Mouse (Mus musculus) embryonic fibroblast, embryonic 13.5 days (primary cell): ENCODE results near the gene Syne2.

Experiments
- CTCF ChIP-seq: IDR thresholded peaks from 2 replicates; pipeline ENCODE4 v1.5.1; 2011; ENCODE audit warnings: mild to moderate bottlenecking, control low read depth, low read length, moderate library complexity, borderline replicate concordance; ENCODE audit not compliant: insufficient read depth
- POLR2A ChIP-seq: IDR thresholded peaks from 2 replicates; pipeline ENCODE4 v1.6.1; 2011; ENCODE audit warnings: low read depth, mild to moderate bottlenecking, control low read depth, low read length, moderate library complexity

DNA sequence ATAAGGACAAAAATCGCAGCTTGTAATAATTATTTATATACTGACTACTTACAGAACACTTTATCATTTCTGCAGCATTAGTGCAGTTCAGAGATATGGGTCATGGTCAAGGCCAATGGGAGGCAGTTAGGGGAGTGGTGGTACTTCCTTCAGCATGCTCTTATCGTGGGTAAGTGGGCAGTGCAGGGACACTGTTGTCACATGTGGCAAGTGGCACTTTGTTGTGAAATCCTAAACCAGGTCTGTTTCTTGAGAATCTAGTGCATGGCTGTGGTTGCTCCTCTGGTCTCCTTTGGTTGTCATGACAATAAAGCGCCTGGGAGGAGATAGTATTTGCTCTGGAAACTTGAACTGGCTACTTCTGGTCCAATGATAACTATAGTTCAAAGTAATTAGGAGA lies 32.3 kb downstream of the Syne2 start:
- TF ChIP-seq POLR2A: no peak
- no peak for TF ChIP-seq CTCF
